Mouse (Mus musculus) layer of hippocampus, adult 8-10 months (tissue): Measurements from ENCODE around the gene 6430548M08Rik. TPM values are rescaled to one million over a fixed set of nuclear protein-coding genes. Genes with fewer than 3 reads are reported as not detected.

ENCODE experiments used
- DNase-seq, 2 experiments: peaks; one replicate each; pipeline ENCODE4 v3.0.0; 2022; ENCODE audit warnings: low spot score in 2 of 2
- total RNA-seq, 4 experiments: library from RNA; stranded (reverse); gene quantifications; 2 replicates each; pipeline ENCODE4 v1.2.4; 2022

Gene 6430548M08Rik
- 100 to 1,000 TPM; 152 to 193 (median 182) TPM for total RNA-seq

DNA sequence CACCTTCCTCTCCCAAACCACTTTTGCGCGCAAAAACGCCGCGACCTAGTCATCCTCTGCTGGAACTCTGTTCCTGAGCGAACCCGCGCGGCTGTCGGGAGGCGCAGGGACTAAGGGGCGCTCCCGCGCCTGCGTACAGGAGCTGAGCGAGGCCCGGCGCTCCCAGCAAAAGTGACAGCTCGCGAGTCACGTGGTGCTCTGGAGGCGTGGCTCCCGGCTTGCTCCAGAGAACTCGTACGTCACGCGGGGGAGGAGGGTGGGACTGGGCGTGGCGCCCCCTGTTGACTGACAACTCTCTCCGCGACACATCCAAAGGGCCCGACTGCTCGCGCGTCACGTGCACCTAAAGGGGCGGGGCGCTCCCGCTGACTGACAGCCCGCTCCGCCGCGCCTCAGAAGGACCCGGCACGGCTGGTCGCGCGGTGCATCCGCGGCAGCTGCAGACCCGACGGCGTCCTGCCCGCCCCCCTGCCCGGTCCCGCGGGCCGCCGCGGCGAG is at the start of gene 6430548M08Rik:
Gene 6430548M08Rik, plus strand, starts transcription at position 395 of the 498 bp plus-strand sequence.
- peak; percentile 100 for DNase-seq

DNA sequence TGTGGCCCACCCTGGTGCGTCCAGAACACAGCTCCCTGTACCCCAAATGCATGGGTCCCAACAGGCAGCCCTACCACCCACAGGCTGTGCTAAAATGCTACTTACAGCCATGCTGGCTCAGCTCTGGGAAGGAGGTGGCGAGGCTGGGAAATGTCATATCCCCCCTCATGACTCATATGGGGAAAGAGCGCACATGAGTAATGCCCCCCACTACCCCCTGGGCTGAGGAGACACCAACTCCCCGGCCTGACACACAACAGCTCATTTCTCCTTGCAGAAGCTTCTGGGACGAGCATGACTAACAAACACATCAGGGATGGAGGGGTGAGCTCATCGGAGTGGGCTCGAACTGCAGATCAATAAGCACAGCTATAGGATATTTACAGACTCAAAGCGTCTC is 48.3 kb upstream of the 6430548M08Rik start:
- no peak for DNase-seq

DNA sequence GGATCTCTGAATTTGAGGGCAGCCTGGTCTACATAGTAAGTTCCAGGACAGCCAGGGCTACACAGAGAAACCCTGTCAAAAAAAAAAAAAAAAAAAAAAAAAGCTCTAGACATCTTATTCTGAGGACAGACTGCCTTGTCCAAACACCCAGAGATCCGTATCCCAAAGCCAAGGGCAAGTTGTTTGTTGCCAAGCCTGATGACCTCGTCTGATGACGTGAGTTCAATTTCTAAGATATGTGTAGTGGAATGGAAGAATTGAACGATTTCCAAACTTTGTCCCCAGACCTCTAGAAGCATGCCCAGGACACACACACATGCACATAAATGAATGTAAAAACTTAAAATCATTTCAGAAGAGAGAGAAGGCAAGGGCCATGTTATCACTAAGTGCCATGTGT is 47.7 kb upstream of the 6430548M08Rik start:
- DNase-seq, result no peak

GRCm38 (mm10) chr8:120067936-120068668 is 45.9 kb upstream of the 6430548M08Rik start:
- DNase-seq, result no peak

- peak; percentile 67 to 88 for DNase-seq
Measured at GRCm38 (mm10) chr8:120071684-120072083, 42.3 kb upstream of the 6430548M08Rik start.

- no peak for DNase-seq
Measured at GRCm38 (mm10) chr8:120072259-120072658, 41.7 kb upstream of the 6430548M08Rik start.

GRCm38 (mm10) chr8:120072827-120073226 is 41.1 kb upstream of the 6430548M08Rik start:
- DNase-seq, result no peak

DNA sequence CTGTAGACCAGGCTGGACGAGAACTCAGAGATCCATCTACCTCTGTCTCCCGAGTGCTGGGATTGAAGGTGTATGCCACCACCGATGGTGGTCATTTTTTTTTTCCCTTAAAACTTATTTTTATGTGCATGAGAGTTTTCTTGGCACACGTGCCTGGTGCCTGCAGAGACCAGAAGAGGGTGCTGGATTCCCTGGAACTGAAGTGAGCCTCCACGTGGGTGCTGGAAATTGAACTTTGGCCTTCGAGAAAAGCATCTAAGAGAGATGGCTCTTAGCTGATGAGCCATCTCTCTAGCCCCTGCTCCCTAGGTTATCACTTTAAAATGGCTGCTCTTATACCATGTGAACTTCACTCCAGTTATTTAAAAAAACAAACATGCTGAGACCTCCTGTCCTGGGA is 39.4 kb upstream of the 6430548M08Rik start:
- no peak for DNase-seq

DNA sequence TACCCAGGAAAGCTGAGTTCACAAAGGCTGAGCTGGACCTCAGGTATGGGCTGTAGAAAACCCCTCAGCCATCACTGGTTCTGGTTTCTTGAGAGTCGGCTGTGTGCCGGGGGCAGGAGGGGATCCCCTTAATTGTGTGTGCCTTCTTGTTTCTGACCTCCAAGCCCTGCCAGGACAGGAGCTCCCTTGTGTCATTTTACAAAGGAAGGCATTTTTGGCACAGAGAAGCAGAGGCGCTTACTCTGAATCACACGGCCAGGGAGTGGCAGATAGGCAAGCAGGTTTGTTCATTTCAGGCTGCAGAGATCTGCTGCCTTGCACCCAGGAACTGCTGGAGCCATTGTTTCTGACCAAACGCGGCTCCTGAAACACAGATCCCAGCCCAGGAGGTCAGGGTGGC is 38.6 kb upstream of the 6430548M08Rik start:
- DNase-seq, result no peak

GRCm38 (mm10) chr8:120078080-120078479 is 35.9 kb upstream of the 6430548M08Rik start:
- peak; percentile 48 to 75 for DNase-seq

GRCm38 (mm10) chr8:120079361-120079760 is 34.6 kb upstream of the 6430548M08Rik start:
- no peak for DNase-seq

GRCm38 (mm10) chr8:120083261-120083660 is 30.7 kb upstream of the 6430548M08Rik start:
- DNase-seq, result peak in 1 of 2 experiments; percentile 37

GRCm38 (mm10) chr8:120084783-120085182 is 29.2 kb upstream of the 6430548M08Rik start:
- no peak for DNase-seq

DNA sequence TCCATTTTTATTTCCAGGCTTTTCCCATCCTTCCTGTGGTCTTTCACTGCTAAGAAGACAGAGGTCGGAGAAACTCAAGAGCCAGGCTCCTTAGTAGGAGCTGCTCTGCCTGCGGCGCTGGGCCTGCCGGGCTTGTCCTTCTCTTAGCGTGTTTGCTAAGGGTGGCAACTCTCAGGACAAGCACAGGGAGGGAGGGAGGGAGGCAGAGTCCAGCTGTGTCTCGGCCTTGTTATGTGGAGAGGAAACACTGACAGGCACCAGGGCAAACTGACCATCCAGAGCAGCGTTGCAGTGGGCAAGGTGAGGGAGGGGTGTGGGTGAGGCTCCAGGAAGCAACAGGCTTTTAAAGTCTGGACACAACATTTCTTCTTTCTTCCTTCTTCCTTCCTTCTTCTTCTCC is 24.4 kb upstream of the 6430548M08Rik start:
- no peak for DNase-seq

GRCm38 (mm10) chr8:120091032-120091431 is 22.9 kb upstream of the 6430548M08Rik start:
- DNase-seq, result no peak

DNA sequence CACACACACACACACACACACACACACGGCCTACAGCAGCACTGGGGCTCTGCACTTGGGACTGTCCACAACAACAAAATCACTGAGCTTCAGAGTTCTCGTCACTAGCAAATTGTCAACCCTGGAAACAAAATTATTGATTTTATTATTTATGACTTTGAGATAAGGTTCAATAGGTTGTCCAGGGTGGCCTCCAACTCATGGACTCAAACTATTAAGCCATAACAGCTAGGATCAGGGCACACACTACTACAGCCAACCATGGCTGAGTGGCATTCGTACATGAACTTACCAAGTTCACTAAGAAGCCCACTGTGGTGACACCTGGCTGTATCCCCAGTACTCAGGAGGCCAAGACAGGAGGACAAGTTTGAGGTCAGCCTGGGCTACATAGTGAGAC is 20.8 kb upstream of the 6430548M08Rik start:
- DNase-seq, result no peak

- DNase-seq, result no peak
Measured at GRCm38 (mm10) chr8:120094801-120095200, 19.2 kb upstream of the 6430548M08Rik start.

- no peak for DNase-seq
Measured at GRCm38 (mm10) chr8:120096486-120096885, 17.5 kb upstream of the 6430548M08Rik start.

GRCm38 (mm10) chr8:120100388-120101067 is 13.4 kb upstream of the 6430548M08Rik start:
- DNase-seq, result no peak

DNA sequence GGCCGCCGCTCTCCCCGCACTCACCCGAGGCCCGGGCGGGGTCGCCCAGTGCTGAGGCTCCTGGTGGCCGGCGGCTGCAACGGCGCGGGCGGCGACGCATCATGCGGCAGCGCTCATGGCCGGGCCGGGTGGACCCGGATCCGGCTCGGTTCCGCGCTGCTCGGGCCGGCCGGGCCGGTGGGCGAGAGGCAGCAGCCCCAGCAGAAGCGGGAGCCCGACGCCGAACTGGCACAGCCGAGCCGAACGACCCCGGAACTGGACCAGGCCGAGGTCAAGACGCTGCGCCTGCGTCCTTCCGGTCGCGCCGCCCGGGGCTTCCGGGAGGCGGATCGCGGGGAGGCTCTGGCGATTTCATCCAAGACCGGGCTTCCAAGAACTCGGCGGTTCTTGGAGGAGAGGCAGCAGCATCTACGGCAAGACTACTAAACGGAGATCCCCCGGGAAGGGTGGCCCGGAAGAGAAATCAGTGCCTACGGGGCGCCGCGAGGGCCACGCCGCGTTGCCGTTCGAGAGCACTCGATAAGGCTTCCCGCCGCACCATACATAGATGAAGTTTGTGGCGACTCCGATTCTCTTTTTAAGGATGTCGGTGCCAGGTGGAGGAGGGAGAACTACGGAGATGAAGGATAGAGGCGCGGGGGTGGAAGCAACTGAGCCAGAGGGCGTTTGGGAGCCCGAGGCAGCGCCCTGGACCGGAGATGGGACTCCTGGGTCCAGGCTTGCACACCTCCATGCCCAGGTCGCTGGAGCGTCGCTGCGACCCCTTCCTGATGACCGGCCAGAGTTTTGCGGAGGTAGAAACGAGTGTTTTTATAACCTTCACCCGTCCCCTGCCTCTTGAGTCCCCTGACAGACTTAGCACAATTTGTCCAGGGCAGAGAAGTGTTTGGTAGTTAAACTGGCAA is 12.6 kb upstream of the 6430548M08Rik start, which contains the start of gene Zdhhc7:
Gene Zdhhc7, minus strand, starts transcription at position 415 of the 905 bp plus-strand sequence.
- peak; percentile 66 to 86 for DNase-seq

- DNase-seq, result no peak
Measured at GRCm38 (mm10) chr8:120103916-120104315, 10.0 kb upstream of the 6430548M08Rik start.
